Mouse (Mus musculus) activated CD4-positive, CD25-positive, alpha-beta regulatory T cell, adult 4 months (primary cell): ENCODE results near the gene Igsf9b. TPM values are rescaled to one million over a fixed set of nuclear protein-coding genes. Genes with fewer than 3 reads are reported as not detected.

Experiments used
- ATAC-seq: one replicate; pipeline ENCODE4 v1.8.0; 2017
- polyA plus RNA-seq, 2 experiments: library from polyadenylated mRNA; unstranded; fragments of 100-300 nt; shearing (Covaris generic); gene quantifications; one replicate each; pipeline ENCODE4 v1.2.1; 2017

Gene Igsf9b
- polyA plus RNA-seq = 1 to 10 TPM; 1.3 TPM

GRCm38 (mm10) chr9:27298411-27299285 is at the start of gene Igsf9b:
TSS of gene Igsf9b (plus strand) at chr9:27299204.
- ATAC-seq = peak; percentile 69

GRCm38 (mm10) chr9:27252034-27252714 is 46.8 kb upstream of the Igsf9b start:
- no peak for ATAC-seq

DNA sequence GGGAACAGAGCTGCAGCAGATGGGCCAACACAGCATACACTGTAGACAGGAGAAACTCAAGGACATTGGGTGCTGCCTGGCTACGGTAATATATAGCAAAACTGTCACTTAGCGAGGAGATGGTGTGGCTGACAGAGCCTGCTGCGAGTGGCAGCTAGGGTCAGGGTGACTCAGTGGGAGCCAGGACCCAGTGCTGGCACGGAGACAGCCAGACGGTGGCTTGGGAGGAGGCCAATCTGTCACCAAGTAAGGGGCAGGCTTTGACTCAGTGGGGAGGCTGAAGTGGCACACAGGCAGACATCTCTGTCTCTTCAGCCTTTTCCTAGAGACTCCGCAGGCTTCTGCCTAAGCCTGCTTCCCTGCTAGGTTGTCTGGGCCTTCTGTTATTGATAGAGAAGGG is 42.5 kb upstream of the Igsf9b start:
- ATAC-seq = no peak

DNA sequence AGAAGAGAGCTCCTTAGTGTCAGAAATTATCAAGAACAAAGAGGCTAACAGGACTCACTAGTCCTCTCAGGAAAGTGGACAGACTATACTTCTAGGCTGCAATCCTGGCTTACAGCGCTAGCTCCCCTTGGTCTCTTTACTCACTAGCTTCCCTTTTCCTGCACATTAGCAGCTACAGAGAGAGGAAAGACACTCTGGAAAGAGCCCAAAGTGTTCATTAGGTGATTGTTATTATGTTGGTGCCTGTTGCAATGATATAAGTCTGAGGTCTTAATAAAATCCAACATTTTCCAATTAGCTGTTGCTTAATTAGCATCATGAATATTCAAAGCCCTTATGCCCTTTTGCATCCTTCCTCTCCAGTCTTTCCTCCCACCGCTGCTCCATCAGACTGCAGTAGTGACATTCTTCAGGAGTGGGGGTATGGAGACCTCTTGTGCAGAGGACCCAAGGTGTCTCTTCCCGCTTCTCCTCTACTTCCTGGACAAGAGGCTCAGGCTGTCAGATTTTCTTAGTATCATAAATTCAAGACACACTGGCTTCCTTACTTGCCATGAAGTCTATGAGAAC is 38.5 kb upstream of the Igsf9b start:
- no peak for ATAC-seq

DNA sequence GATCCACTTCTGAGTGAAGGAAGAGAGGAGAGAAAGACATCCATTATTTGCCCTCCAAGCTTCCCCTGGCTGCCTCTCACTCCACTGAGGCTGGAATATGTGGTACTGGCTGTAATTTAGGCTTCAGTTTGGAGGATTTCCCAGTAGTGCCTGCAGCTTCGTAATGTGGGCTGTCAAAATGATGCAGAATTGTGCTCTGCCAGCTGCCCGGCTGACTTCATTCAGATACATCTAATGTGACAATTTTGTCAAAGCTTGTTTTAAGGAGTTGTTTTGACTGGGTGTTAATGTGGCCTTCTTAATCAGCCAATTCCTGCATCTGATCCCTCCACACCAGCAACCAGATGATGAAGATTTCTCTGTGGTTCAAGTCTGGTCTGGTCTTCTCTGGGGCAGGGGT is 37.1 kb upstream of the Igsf9b start:
- ATAC-seq = no peak

DNA sequence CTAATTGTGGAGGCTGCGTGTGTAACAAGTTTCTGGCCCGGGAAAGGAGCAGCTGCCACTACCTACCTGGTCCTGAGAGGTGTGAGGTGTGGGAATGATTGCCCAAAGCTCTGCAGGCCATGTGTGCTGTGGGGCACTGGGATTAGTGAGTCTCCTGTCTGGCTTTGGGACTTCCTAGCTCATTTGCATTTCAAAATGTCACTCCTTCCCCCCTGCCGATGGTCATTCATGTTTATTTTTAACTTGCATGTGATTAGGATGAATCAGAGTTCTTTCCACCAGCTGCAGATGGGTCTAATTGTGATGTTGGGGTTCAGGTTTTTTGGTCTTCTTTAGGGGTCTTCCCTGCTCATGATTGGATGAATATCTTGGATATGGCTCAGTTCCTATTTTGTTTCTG is 34.0 kb upstream of the Igsf9b start:
- ATAC-seq = no peak

DNA sequence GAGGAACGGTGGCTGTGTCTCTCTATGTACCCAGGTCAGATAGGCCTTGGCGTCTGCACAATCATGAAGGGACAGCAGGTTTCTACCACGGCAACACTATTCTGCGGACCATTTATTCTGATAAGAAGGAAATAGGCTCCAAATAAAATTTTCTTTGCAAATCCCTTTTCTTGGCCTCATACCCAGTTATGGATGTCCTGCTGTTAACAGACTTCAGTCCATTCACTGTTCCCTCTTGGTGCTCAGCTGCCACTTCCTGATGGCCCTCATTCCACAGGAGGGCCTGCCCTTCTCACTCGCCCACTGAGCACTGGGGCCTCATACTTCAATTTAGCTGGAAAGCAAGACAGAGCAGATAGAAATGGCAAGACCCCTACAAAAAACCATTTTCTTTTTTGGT is 31.1 kb upstream of the Igsf9b start:
- ATAC-seq = no peak

- ATAC-seq = no peak
Observed at GRCm38 (mm10) chr9:27268493-27268892, 30.5 kb upstream of the Igsf9b start.

GRCm38 (mm10) chr9:27269322-27269721 is 29.7 kb upstream of the Igsf9b start:
- ATAC-seq = no peak

GRCm38 (mm10) chr9:27269904-27270303 is 29.1 kb upstream of the Igsf9b start:
- no peak for ATAC-seq

DNA sequence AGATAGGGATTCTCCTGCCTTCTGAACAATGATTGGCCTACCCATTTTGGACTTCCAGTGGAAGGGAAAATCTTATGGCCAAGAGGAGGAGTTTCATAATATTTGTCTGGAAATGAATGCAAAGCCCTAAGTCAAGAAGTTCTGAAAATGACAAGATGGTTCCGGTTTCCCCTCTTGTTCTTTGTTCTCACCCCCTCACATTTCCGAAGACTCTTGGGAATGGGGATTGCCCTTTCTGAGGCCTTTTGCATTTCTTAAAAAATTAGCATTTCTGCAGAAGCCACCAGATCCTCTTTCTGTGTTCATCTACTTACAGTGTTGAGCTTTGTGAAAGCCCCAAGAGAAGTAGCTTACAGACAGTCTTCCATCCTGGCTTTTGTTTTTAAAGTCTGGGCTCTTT is 27.1 kb upstream of the Igsf9b start:
- ATAC-seq = no peak

- ATAC-seq = no peak
Observed at GRCm38 (mm10) chr9:27272858-27273257, 26.1 kb upstream of the Igsf9b start.

- no peak for ATAC-seq
Observed at GRCm38 (mm10) chr9:27276282-27276839, 22.6 kb upstream of the Igsf9b start.

DNA sequence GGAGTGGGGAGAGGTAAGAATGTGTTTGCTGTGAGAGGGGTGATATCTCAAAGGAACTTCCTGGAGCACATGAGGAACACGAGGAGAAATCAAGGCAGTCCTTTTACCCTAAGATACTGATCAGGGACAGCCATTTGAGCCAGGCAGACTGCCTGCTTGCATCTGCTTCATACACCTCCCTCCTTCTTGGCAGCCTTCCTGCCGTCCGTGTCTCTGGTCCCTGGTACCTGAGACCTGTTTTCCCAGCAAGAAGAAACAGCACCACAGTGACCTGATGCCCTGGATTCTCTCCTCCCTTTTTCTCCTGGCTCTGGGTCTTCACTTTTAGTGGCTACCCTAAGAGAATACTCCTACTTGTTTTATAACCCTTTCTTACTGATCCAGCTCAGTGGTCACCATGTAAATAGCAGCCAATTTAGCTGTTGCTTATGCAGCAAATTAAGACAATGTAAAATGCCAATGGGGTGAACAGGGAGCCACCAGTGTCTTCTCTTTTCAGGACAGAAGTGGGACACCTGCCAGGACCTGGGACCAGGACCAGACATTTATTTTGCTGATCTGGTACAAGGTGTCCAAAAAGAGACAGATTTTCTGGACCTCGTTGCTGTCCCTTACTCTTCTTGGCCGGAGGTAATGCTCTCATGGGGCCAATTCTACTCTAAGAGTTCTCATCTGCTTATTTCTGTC is 21.5 kb upstream of the Igsf9b start:
- no peak for ATAC-seq

DNA sequence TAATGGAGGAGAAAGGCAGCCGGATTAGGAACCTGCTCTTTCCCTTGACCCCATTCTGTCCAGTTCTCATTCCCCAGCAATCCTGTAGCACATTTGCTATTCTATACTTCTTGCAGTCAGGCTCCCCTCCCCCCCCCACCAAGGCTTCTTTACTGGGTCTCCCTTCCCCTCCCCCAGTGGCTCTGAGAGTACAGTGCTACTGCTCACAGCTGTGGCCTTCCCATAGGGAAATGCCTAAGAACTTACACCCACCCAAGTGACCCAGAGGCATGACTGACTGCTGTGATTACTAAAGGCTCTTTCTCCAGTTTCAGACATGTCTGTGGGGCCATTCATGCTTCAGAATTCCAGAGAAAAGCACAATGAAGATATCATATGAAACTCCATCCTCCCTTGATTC is 20.0 kb upstream of the Igsf9b start:
- ATAC-seq = no peak

GRCm38 (mm10) chr9:27280976-27281375 is 18.0 kb upstream of the Igsf9b start:
- ATAC-seq = no peak

DNA sequence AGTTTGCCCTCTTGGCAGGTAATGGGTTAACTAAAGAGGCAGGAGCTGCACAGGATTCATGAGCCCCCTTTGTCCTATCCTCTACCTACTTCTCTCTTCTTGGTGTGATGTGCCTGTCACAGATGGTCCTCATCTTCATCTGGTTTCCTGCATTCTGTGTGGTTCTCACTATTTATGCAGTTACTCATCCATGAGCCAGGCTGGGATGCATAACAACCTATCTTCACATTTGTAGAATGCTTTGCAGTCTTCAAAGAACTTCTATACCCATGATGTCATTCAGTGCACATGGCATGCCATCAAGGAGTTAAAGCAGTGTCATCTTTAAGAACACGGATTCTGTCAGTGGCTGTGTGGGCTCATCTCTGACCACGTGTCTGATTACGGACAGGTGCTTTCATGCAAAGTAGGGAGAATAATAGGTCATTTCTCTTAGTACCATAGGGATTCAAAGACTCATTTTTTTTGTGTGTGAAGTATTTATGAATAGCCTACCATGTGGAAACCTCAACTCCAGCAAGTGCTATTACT is 13.2 kb upstream of the Igsf9b start:
- ATAC-seq = no peak

DNA sequence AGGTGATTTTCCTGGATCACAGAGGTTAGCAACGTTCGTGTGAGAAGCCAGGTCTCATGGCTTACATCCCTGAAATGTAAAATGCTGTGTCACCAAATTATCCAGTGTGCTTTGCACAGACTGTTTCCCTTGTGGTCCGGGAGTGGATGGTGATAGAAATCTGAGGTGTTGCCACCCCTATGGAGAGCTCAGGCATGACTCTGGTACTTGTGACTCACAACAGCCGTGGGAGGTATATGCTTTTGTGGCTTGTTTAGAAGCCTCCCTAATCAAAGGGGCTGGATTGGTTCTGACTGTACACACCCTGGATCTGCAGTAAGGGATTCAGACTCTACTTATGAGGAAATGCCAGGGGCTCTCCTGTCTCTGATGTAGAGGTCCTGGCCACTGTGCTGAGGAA is 12.7 kb upstream of the Igsf9b start:
- no peak for ATAC-seq

GRCm38 (mm10) chr9:27286859-27287258 is 12.1 kb upstream of the Igsf9b start:
- ATAC-seq = no peak

DNA sequence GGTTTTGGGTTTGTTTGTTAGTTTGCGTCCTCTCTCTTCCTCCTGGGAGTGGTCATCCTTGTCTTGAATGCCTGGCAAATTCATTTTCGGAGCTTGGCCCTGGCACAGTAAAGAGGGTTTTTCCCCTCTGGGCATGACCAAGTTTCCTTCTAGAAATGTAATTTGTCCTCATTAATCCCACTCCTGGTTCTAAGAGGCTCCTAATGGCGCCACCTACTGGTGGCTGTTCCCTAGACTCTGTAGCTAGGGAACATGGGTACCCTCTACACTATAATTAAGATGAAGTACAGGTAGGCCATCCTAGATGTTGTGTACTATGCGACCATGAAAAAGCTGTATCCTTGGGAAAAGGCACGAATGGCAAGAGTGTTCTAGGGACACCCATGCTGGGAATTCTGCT is 11.6 kb upstream of the Igsf9b start:
- no peak for ATAC-seq

DNA sequence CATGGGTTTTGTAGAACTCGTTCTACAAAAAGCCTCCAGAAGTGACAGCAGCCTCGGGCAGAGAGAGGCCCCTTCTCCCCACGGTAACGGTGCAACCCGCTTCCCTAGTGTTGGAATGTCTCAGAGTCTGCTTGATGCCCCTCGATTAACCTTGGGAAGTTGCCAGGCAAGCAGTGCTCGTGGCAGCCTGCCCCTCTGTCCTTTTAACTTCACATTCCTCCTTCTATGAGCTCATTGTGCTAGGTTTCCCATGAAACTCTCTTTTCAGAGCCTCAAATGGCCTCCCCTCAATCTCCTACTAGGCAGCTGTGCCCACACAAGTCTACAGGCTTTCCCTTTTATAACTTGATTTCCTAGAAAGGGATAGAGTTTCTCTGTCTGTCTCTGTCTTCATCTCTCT is 10.6 kb upstream of the Igsf9b start:
- ATAC-seq = no peak

DNA sequence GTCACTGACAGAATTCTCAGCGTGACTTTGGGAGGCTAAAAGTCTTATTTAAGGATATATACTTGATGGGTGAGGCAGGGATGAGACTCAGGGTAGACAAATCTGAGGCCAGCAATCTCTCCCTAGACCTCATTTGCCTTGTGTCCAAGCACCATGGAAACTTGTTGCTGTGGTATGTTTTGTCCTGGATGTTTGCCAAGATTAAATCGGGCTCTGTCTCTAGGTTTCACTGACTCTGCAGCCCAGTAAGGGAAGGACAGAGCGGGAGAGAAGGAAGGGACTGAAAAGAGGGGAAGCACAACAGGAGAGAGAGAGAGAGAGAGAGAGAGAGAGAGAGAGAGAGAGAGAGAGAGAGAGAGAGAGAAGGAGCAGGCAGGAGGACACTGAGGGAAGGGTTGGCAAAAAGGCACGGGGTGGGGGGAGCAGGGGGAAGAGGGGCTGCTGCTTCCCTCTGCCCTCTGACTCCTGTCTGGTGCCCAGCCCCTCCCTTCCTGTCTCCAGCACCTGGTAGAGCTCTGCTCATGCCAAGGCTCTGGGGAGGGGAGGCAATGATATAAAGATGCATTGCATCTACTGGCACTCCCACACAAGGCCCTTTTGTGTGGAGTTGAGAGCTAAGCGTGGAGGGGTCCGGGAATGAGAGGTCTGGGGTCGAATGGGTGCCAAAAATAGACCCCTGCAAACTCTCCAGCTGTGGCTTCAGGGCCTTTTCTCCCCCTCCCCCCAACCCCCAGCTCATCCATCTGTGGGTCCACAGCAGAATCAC is 9.3 kb upstream of the Igsf9b start:
- ATAC-seq = no peak
